Mouse (Mus musculus) intestine, postnatal 0 days (tissue): Measurements from ENCODE around the gene Pigq. TPM values are rescaled to one million over a fixed set of nuclear protein-coding genes. Genes with fewer than 3 reads are reported as not detected.
A peak's percentile ranks its signal among the peaks of the same experiment; 100 is the strongest.

Experiments
- ATAC-seq: fragments of 200-750 bp; cut with Nextera tagmentation; 2 replicates; pipeline ENCODE4 v1.8.0; 2017; ENCODE audit warnings: mild to moderate bottlenecking, moderate TSS enrichment, moderate library complexity
- H3K27ac ChIP-seq: fragments of 300-500 bp; sonication (generic); 2 replicates; pipeline ENCODE4 v1.5.1; 2014; ENCODE audit warnings: mild to moderate bottlenecking, low read depth, low read length, moderate library complexity
- H3K27me3 ChIP-seq: fragments of 300-500 bp; sonication (generic); replicated peaks from 2 replicates; pipeline ENCODE4 v1.6.1; 2014; ENCODE audit warnings: low read length, mixed read lengths; ENCODE audit not compliant: control insufficient read depth, insufficient read depth
- H3K36me3 ChIP-seq: fragments of 300-500 bp; sonication (generic); 2 replicates; pipeline ENCODE4 v1.6.1; 2014; ENCODE audit warnings: mild to moderate bottlenecking, moderate library complexity; ENCODE audit not compliant: control insufficient read depth, insufficient read depth
- H3K4me1 ChIP-seq: fragments of 300-500 bp; sonication (generic); replicated peaks from 2 replicates; pipeline ENCODE4 v1.6.1; 2014; ENCODE audit warnings: antibody characterized with exemption, low read length, mixed read lengths; ENCODE audit not compliant: control insufficient read depth, insufficient read depth
- H3K4me2 ChIP-seq: fragments of 300-500 bp; sonication (generic); replicated peaks from 2 replicates; pipeline ENCODE4 v1.6.1; 2014; ENCODE audit warnings: low read depth, mild to moderate bottlenecking, moderate library complexity
- H3K4me3 ChIP-seq: fragments of 300-500 bp; sonication (generic); 2 replicates; pipeline ENCODE4 v1.5.1; 2014; ENCODE audit warnings: low read depth, low read length
- H3K9ac ChIP-seq: fragments of 300-500 bp; sonication (generic); 2 replicates; pipeline ENCODE4 v1.6.1; 2014; ENCODE audit warnings: mild to moderate bottlenecking, low read depth, low read length
- H3K9me3 ChIP-seq: fragments of 300-500 bp; sonication (generic); 2 replicates; pipeline ENCODE4 v1.6.1; 2016; ENCODE audit warnings: mixed run types; ENCODE audit not compliant: control insufficient read depth
- CTCF ChIP-seq: sonication (generic); IDR thresholded peaks from 2 replicates; pipeline ENCODE4 v1.5.1; 2016; ENCODE audit warnings: low read depth, mild to moderate bottlenecking, control low read depth, antibody characterized with exemption, moderate library complexity
- WGBS: fragments of 180-500 bp; shearing (Covaris S2); extraction: QIAGEN DNeasy Blood & Tissue Kit; methylation state at CpG from one replicate; pipeline ENCODE4 v1.1.7; 2014; 5-methylcytosine and 5-hydroxymethylcytosine counted together
- polyA plus RNA-seq: library from polyadenylated mRNA; unstranded; fragments of >200 nt; fragmentation: Nextera tagmentation; extraction: Ambion mirVana; gene quantifications from 2 replicates; pipeline ENCODE4 v1.2.1, GENCODE M21; 2015

The Pigq gene
- polyA plus RNA-seq, 1 experiment from 2014 or later, result 34.9 TPM

- peaks cover 11% of the 10 kb centered on the region; the same call in 1 of the 2 replicates for H3K36me3 ChIP-seq
- no peaks in the 10 kb centered on the region for H3K27me3 ChIP-seq
- H3K27ac ChIP-seq, result peak overlapping the region; percentile 91
- TF ChIP-seq CTCF, result no peak
- WGBS, result 8% methylated on average over 17 of the region's 17 CpGs
- H3K4me2 ChIP-seq, result peak overlapping the region; percentile 90
- H3K4me3 ChIP-seq, result peak overlapping the region; percentile 87
- H3K4me1 ChIP-seq, result peaks cover 9% of the 10 kb centered on the region; the same call in 1 of the 2 replicates
- H3K9me3 ChIP-seq, result no peaks in the 10 kb centered on the region
- H3K9ac ChIP-seq, result peak overlapping the region; percentile 90
- ATAC-seq, result no peak
Measured at GRCm38 (mm10) chr17:25984556-25985305, 40.0 kb upstream of the Pigq start.

GRCm38 (mm10) chr17:25984066-25984465 lies 39.3 kb upstream of the Pigq start:
- peak overlapping the region; percentile 91; the same call in 1 of the 2 replicates for H3K27ac ChIP-seq
- no peak for ATAC-seq
- WGBS, result 94% methylated on average over 1 of the region's 1 CpGs
- peak overlapping the region; percentile 90 for H3K4me2 ChIP-seq
- no peaks in the 10 kb centered on the region for H3K9me3 ChIP-seq
- no peak overlapping the region; the same call in 1 of the 2 replicates for H3K9ac ChIP-seq
- H3K4me3 ChIP-seq, result peak overlapping the region; percentile 87; the same call in 1 of the 2 replicates
- peaks cover 14% of the 10 kb centered on the region; the same call in 1 of the 2 replicates for H3K4me1 ChIP-seq
- no peak for TF ChIP-seq CTCF
- H3K27me3 ChIP-seq, result no peaks in the 10 kb centered on the region
- peaks cover 5% of the 10 kb centered on the region; the same call in 1 of the 2 replicates for H3K36me3 ChIP-seq

GRCm38 (mm10) chr17:25982913-25983312 lies 38.2 kb upstream of the Pigq start:
- no peak for TF ChIP-seq CTCF
- Histone ChIP-seq H3K4me2 (no peak overlapping the region), H3K36me3 (no peaks in the 10 kb centered on the region), H3K9ac (no peak overlapping the region), H3K4me3 (no peak overlapping the region), H3K4me1 (peaks cover 16% of the 10 kb centered on the region; the same call in 1 of the 2 replicates), H3K27ac (peak overlapping the region; percentile 22), H3K9me3 (no peaks in the 10 kb centered on the region), H3K27me3 (no peaks in the 10 kb centered on the region)
- WGBS, result 64% methylated on average over 3 of the region's 3 CpGs
- ATAC-seq, result peak; percentile 10; the same call in 1 of the 2 replicates

- peaks cover 16% of the 10 kb centered on the region; the same call in 1 of the 2 replicates for H3K4me1 ChIP-seq
- peaks cover 3% of the 10 kb centered on the region; the same call in 1 of the 2 replicates for H3K36me3 ChIP-seq
- no peaks in the 10 kb centered on the region for H3K9me3 ChIP-seq
- ATAC-seq, result no peak
- 81% methylated on average over 5 of the region's 5 CpGs for WGBS
- no peak overlapping the region; the same call in 1 of the 2 replicates for H3K4me2 ChIP-seq
- H3K4me3 ChIP-seq, result no peak overlapping the region
- no peak overlapping the region for H3K9ac ChIP-seq
- no peaks in the 10 kb centered on the region for H3K27me3 ChIP-seq
- H3K27ac ChIP-seq, result peak overlapping the region; percentile 87
- TF ChIP-seq CTCF, result no peak
Measured at GRCm38 (mm10) chr17:25980854-25981253, 36.1 kb upstream of the Pigq start.

GRCm38 (mm10) chr17:25979829-25980738 lies 35.3 kb upstream of the Pigq start:
- peak overlapping the region; percentile 47 for H3K4me2 ChIP-seq
- WGBS, result 67% methylated on average over 5 of the region's 5 CpGs
- peak overlapping the region; percentile 87 for H3K27ac ChIP-seq
- peaks cover 3% of the 10 kb centered on the region; the same call in 1 of the 2 replicates for H3K36me3 ChIP-seq
- peak; percentile 79 for ATAC-seq
- H3K9ac ChIP-seq, result 0 out of 2 replicates have a peak overlapping the region, but pooled peaks have one; percentile 5
- H3K4me1 ChIP-seq, result peaks cover 16% of the 10 kb centered on the region; the same call in 1 of the 2 replicates
- no peaks in the 10 kb centered on the region for H3K27me3 ChIP-seq
- no peaks in the 10 kb centered on the region for H3K9me3 ChIP-seq
- TF ChIP-seq CTCF, result no peak
- H3K4me3 ChIP-seq, result no peak overlapping the region
